Mouse (Mus musculus) effector memory CD4-positive, alpha-beta T cell, adult 5 months (primary cell): Measurements from ENCODE around the gene Ankrd52. TPM values are rescaled to one million over a fixed set of nuclear protein-coding genes. Genes with fewer than 3 reads are reported as not detected.

Source experiments
- polyA plus RNA-seq: library from polyadenylated mRNA; unstranded; fragments of 100-300 nt; shearing (Covaris generic); gene quantifications from one replicate; pipeline ENCODE4 v1.2.1, GENCODE M21; 2017

Gene Ankrd52
- 6.6 TPM for polyA plus RNA-seq

DNA sequence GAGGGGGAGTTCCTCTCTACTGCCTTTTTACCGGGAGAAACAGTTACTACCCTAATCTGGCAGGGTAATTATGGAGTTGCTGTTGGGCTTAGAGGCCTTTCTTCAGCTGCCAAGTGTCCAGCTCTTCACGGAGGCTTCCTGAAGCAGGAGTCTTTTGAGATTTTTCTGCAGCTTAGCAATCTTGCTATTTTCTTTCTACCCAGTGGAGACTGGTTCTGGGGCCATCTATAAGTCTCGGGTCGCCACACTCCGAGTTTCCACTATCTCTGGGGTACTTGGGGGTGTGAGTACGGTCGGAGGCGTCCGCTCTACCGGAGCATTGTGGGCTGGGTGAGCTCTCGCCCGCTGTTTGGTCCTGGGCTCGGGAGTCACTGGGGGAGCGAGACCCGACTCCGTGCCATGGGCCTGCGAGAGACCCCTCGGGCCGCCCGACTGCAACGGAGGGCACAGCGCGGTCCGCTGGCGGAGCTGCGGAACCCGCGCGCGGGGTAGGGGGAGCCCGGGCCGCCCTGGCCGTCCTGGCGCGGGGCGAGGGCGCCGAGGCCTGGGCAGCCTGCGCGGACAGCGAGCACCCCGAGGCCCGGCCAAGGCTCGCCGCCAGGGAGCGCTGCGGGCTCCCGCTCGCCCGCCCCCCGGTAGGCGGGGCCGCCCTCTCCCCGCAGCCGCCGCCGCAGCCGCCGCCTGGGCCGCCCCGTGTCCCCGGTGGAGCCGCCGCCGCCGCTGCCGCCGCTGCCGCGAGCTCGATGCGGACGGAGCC lies at the start of gene Ankrd52:
Gene Ankrd52, plus strand, starts transcription at position 661 of the 757 bp plus-strand sequence.

DNA sequence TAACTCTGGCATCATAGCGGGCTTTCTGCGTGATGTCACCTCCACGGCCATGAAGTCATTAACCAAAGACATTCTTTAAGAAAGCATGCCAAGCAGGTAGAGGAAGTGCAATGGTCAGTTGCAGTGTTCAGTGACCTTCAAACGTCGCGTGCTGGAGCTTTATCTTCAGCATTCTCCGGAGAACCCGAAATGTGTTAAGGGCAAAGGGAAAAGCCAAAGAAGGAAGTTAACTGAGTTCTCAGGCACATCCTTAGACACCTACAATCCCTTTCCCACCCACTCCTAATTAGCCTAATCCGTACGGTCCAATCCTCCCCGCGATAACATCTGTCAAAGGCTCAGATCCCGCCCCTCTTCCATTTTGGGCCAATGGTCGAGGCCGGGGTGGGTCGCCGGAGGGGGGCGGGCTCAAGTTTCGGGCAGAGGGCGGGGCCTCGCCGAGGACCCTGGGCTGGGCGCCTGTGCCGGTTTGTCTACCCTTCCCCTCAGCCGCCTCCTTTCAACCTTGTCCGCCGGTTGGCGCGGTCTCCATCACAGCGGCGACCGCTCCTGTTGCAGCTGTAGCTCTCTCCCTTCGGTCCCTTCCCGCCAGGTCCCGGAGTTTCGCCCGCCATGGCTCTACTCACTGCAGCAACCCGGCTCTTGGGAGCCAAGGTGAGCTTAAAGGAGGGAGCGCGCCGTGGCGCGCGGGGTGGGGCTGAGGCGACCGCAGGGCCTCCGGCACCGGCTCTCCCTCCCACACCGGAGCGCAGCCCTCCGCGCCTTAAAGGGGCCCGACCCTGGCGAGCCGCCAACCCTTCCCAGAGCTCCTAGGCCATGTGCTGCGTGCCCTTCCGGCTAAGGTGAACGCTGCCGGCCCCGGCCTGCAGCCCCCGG lies 39.4 kb upstream of the Ankrd52 start, which contains the start of gene Cs:
Gene Cs, plus strand, starts transcription at position 429 of the 876 bp plus-strand sequence.

DNA sequence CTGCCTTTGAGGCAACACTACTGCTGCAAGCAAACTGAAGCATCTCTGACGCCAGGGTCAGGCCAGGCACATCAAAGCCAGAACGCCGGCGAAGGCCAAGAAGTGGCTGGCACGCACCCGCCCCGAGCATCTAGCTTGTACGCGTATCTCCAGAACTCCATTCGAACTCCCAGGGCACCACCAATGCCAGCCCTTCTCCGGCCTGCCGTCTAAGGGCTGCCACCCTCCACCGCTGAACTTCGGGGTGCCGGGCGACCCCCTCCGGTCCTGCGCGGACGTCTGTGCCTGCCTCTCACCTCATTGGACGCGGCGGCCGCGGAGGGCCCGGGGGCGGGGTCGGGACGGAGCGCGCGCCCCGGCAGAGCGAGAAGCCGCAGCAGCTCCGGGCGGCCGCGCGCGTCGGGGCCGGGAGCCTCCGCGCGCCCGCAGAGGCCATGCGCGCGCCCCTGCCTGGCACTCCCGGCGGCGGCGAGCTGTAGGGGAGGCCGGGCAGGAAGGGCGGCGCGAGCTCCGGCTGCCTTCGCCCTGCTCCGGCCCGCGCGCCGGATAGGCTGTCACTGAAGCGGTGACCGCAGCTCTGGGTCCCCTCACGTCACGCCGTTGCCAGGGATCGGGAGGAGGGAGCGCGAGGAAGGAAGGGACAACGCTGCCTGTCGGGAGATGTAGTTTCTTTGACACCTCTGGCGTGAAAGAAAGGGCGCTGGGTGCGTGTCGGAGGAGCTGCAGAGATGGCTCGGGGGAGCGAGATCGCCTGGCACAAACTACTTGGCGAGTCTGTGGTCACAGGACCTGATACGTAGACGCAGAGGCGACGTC lies 8.3 kb upstream of the Ankrd52 start, which contains the start of gene Coq10a:
Gene Coq10a, minus strand, starts transcription at position 596 of the 816 bp plus-strand sequence.

DNA sequence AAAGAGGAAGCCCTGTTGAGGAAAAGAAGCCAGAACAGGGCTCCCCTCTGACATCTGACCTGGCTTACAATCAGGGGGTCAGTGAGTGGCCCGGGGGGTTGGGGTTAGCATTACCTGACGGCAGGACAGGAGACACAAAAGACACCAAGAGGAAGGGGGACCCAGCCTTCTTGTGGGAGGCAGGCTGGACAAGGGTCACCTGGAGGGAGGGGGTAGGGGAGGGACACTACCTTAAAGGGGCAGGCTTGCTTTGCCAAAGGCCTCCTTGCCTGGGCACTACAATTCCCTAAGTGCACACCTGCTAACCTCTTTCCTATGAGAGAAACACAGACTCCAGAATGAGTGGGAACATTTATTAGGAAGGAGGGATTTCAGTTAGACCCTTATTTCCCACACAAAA lies 24.1 kb downstream of the Ankrd52 start, which contains the start of gene Slc39a5:
Gene Slc39a5, minus strand, starts transcription at position 174 of the 400 bp plus-strand sequence.

DNA sequence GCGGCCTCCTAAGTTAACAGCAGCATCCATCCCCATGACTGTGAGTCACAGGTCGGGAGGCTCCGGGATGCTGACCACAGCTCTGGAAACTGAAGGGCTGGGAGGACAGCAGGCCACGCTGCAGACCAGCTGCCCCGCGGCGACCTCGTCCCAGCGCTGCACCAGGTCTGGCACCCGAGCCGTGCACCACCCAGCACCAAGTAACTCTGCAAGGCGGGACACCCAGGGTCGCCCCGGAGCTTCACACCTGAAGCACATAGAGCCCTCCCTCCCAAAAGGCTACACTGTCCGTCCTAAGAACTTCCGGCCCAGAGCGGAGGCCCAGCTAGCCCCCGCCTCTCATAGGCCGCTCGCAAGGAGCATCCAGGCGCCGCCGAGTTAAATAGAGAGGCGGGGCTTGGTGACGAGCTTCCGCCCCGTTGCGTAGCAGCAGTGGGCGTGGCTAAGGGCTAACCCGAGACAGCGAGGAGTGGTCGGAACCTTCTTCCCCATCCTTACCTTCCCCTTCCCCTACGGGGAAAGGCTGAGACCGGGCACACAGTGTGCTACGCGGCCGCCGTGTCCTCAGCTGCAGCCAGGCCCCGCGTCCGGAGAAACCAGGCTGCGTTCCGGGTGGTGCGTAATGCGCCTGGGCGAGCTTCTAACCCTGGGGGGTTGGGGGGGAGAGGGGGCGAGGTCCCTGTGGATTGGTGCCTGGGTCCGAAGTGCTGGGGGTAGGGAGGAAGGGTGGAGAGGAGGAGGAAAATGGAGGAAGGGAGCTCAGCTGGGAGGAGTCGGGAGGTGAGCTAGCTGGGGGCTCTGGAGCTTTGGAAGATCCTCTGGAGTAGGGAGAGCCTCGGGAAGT lies 34.5 kb downstream of the Ankrd52 start, which contains the start of the genes Nabp2 and Rnf41:
Gene Nabp2, minus strand, starts transcription at position 282 of the 844 bp plus-strand sequence.
Gene Rnf41, plus strand, starts transcription at position 447 of the 844 bp plus-strand sequence.

Other genes starting within 250 kb of the Ankrd52 start
- 32.3 TPM for gene Rbms2, start 196.8 kb upstream of the Ankrd52 start, polyA plus RNA-seq
- 4.7 TPM for gene Gls2, start 182.7 kb upstream of the Ankrd52 start, polyA plus RNA-seq
- gene Spryd4, start 165.3 kb upstream of the Ankrd52 start, polyA plus RNA-seq = 13.5 TPM
- not detected for gene Mip, start 151.3 kb upstream of the Ankrd52 start, polyA plus RNA-seq
- 8.9 TPM for gene Timeless, start 145.1 kb upstream of the Ankrd52 start, polyA plus RNA-seq
- gene Apon, start 123.0 kb upstream of the Ankrd52 start, polyA plus RNA-seq = not detected
- not detected for gene Apof, start 108.4 kb upstream of the Ankrd52 start, polyA plus RNA-seq
- 34.0 TPM for gene Stat2, start 106.6 kb upstream of the Ankrd52 start, polyA plus RNA-seq
- not detected for gene Il23a, start 78.4 kb upstream of the Ankrd52 start, polyA plus RNA-seq
- 38.5 TPM for gene Pan2, start 73.8 kb upstream of the Ankrd52 start, polyA plus RNA-seq
- gene Cnpy2, start 54.7 kb upstream of the Ankrd52 start, polyA plus RNA-seq = 20.3 TPM
- 107 TPM for gene Cs, start 39.4 kb upstream of the Ankrd52 start, polyA plus RNA-seq
- gene Coq10a, start 8.1 kb upstream of the Ankrd52 start, polyA plus RNA-seq = 24.7 TPM
- not detected for gene Slc39a5, start 24.1 kb downstream of the Ankrd52 start, polyA plus RNA-seq
- 47.4 TPM for gene Nabp2, start 34.4 kb downstream of the Ankrd52 start, polyA plus RNA-seq
- 24.5 TPM for gene Rnf41, start 34.5 kb downstream of the Ankrd52 start, polyA plus RNA-seq
- 86.8 TPM for gene Smarcc2, start 82.1 kb downstream of the Ankrd52 start, polyA plus RNA-seq
- 1,164 TPM for gene Myl6, start 117.0 kb downstream of the Ankrd52 start, polyA plus RNA-seq
- 2.0 TPM for gene Myl6b, start 121.6 kb downstream of the Ankrd52 start, polyA plus RNA-seq
- gene Esyt1, start 148.8 kb downstream of the Ankrd52 start, polyA plus RNA-seq = 244 TPM
- 32.2 TPM for gene Zc3h10, start 170.7 kb downstream of the Ankrd52 start, polyA plus RNA-seq
- 2,530 TPM for gene Rpl41, start 172.2 kb downstream of the Ankrd52 start, polyA plus RNA-seq
- 20.1 TPM for gene Pa2g4, start 188.9 kb downstream of the Ankrd52 start, polyA plus RNA-seq
- 2.1 TPM for gene Erbb3, start 212.5 kb downstream of the Ankrd52 start, polyA plus RNA-seq
- 545 TPM for gene Rps26, start 249.6 kb downstream of the Ankrd52 start, polyA plus RNA-seq